Mouse (Mus musculus) CH12.LX (cell line): ENCODE measurements around the gene Ankib1. TPM values are rescaled to one million over a fixed set of nuclear protein-coding genes. Genes with fewer than 3 reads are reported as not detected.

Experiments used
- DNase-seq: peaks from one replicate; pipeline ENCODE4 v3.0.0-alpha.2; 2013; ENCODE audit errors: extremely low read depth
- H3K27ac ChIP-seq: 2 replicates; pipeline ENCODE4 v1.5.1; 2012; ENCODE audit warnings: low read depth, mild to moderate bottlenecking, control low read depth, moderate library complexity; ENCODE audit not compliant: insufficient read depth
- H3K27me3 ChIP-seq: replicated peaks from 2 replicates; pipeline ENCODE3; 2012; ENCODE audit warnings: inconsistent platforms
- H3K36me3 ChIP-seq, 2 experiments: replicated peaks in 1 of 2; 2 replicates each; pipeline versions ENCODE3 to v1.6.1; 2012; ENCODE audit warnings: inconsistent platforms in 1 of 2, low read length in 1 of 2, mild to moderate bottlenecking in 1 of 2, mixed read lengths in 1 of 2, moderate library complexity in 1 of 2; ENCODE audit not compliant: control insufficient read depth in 1 of 2, insufficient read depth in 1 of 2
- H3K4me1 ChIP-seq, 2 experiments: 2 replicates each; pipeline ENCODE4 v1.6.1; 2012; ENCODE audit warnings: inconsistent platforms in 1 of 2, moderate library complexity in 1 of 2; ENCODE audit not compliant: insufficient read depth in 2 of 2, control insufficient read depth in 1 of 2
- H3K4me2 ChIP-seq: 2 replicates; pipeline ENCODE4 v1.6.1; 2012; ENCODE audit warnings: low read depth, mild to moderate bottlenecking, control low read depth; ENCODE audit not compliant: poor library complexity, insufficient read depth, severe bottlenecking
- H3K4me3 ChIP-seq, 3 experiments: fragments of 150-350 bp in 1 of 3; sonication (generic) in 1 of 3; replicated peaks in 1 of 3; 2 replicates each; pipeline versions ENCODE3 to v1.5.1; 2011 to 2012; ENCODE audit warnings: low read depth in 2 of 3, low read length in 2 of 3, mild to moderate bottlenecking in 2 of 3, moderate library complexity in 2 of 3, control low read depth in 1 of 3, improper control_type of control experiment in 1 of 3, inconsistent platforms in 1 of 3, mixed read lengths in 1 of 3; ENCODE audit not compliant: poor library complexity in 1 of 3
- H3K79me2 ChIP-seq: replicated peaks from 2 replicates; pipeline ENCODE4 v1.6.1; 2012; ENCODE audit warnings: mild to moderate bottlenecking, moderate library complexity; ENCODE audit not compliant: control insufficient read depth, poor library complexity, insufficient read depth, severe bottlenecking; ENCODE audit errors: extremely low read depth
- H3K9ac ChIP-seq: 2 replicates; pipeline ENCODE4 v1.6.1; 2012; ENCODE audit warnings: low read depth, mild to moderate bottlenecking, control low read depth, moderate library complexity; ENCODE audit not compliant: insufficient read depth
- H3K9me3 ChIP-seq: replicated peaks from 2 replicates; pipeline ENCODE3; 2012; ENCODE audit warnings: low read length, inconsistent platforms, mixed read lengths
- EP300 ChIP-seq: IDR thresholded peaks from 2 replicates; pipeline ENCODE4 v1.6.1; 2011; ENCODE audit warnings: low read length, improper control_type of control experiment
- GABPA ChIP-seq: IDR thresholded peaks from 2 replicates; pipeline ENCODE4 v1.6.1; 2012; ENCODE audit warnings: low read depth, low read length, improper control_type of control experiment, inconsistent platforms; ENCODE audit not compliant: insufficient replicate concordance
- IRF4 ChIP-seq: IDR thresholded peaks from 2 replicates; pipeline ENCODE4 v1.6.1; 2014; ENCODE audit warnings: low read depth, mild to moderate bottlenecking, inconsistent platforms, low read length, improper control_type of control experiment
- MAZ ChIP-seq: IDR thresholded peaks from 2 replicates; pipeline ENCODE4 v1.6.1; 2012; ENCODE audit warnings: low read depth, mild to moderate bottlenecking, inconsistent platforms, low read length, improper control_type of control experiment, moderate library complexity
- NELFE ChIP-seq: IDR thresholded peaks from 2 replicates; pipeline ENCODE4 v1.6.1; 2011; ENCODE audit warnings: low read depth, low read length, improper control_type of control experiment
- POLR2AphosphoS2 ChIP-seq: IDR thresholded peaks from 2 replicates; pipeline ENCODE4 v1.6.1; 2011; ENCODE audit warnings: low read depth, low read length, improper control_type of control experiment
- USF2 ChIP-seq: conservative IDR thresholded peaks from 2 replicates; pipeline ENCODE4 v1.6.1; 2011; ENCODE audit warnings: low read depth, low read length, improper control_type of control experiment
- ZC3H11A ChIP-seq: IDR thresholded peaks from 2 replicates; pipeline ENCODE4 v1.6.1; 2012; ENCODE audit warnings: low read depth, mild to moderate bottlenecking, inconsistent platforms, low read length, improper control_type of control experiment
- ZNF384 ChIP-seq: IDR thresholded peaks from 2 replicates; pipeline ENCODE4 v1.6.1; 2012; ENCODE audit warnings: low read depth, low read length, improper control_type of control experiment, inconsistent platforms
- dilution Hi-C: fragments of 300-500 bp; cut with MboI; formaldehyde crosslinking; loops from 2 replicates; pipeline ENCODE4 v1.14.3; 2020; ENCODE audit warnings: low sequenced_read_pairs; ENCODE audit not compliant: extremely low pct_unique_long_range_greater_than_20kb, extremely low pct_ligation_motif_present
- in situ Hi-C: fragments of 300-500 bp; cut with MboI; formaldehyde crosslinking; loops from 3 replicates; pipeline ENCODE4 v1.14.3; 2019; ENCODE audit warnings: low sequenced_read_pairs, low pct_ligation_motif_present, low pct_unique_long_range_greater_than_20kb, mixed read lengths
- polyA plus RNA-seq: library from polyadenylated mRNA; unstranded; fragments of >175 nt; gene quantifications from 2 replicates; pipeline ENCODE4 v1.2.1, GENCODE M21; 2012; ENCODE audit warnings: low read depth; ENCODE audit not compliant: insufficient read length
- total RNA-seq, 2 experiments: library from RNA; depleted of rRNA; stranded (reverse); fragments of 300-350 nt in 1 of 2; fragments of >200 nt in 1 of 2; gene quantifications; 2 replicates each; pipeline ENCODE4 v1.2.3; 2012 to 2014

Gene Ankib1
- total and polyA plus RNA-seq, 3 experiments, result 13.7 to 19.3 (median 16.6) TPM

GRCm38 (mm10) chr5:3719371-3719770 lies 83.4 kb downstream of the Ankib1 start:
- Histone ChIP-seq H3K9me3 (no peaks in the 10 kb centered on the region), H3K4me2 (no peak overlapping the region), H3K9ac (no peak overlapping the region), H3K27me3 (no peaks in the 10 kb centered on the region), H3K27ac (no peak overlapping the region), H3K4me1 (no peaks in the 10 kb centered on the region; a peak in 1 of 4 replicates), H3K79me2 (no peaks in the 10 kb centered on the region), H3K36me3 (peaks cover 30 to 68% of the 10 kb centered on the region in 2 experiments), H3K4me3 (no peak overlapping the region)
- TF ChIP-seq POLR2AphosphoS2 (no peak), GABPA (no peak)
- dilution Hi-C loops (no loop called here), in situ Hi-C loops (no loop called here)
- no peak for DNase-seq

GRCm38 (mm10) chr5:3715800-3716199 lies 86.9 kb downstream of the Ankib1 start:
- Histone ChIP-seq H3K9me3 (no peaks in the 10 kb centered on the region), H3K4me2 (no peak overlapping the region), H3K36me3 (peaks cover 18 to 61% of the 10 kb centered on the region in 2 experiments), H3K79me2 (no peaks in the 10 kb centered on the region), H3K4me1 (no peaks in the 10 kb centered on the region), H3K27me3 (no peaks in the 10 kb centered on the region), H3K27ac (no peak overlapping the region), H3K4me3 (no peak overlapping the region), H3K9ac (no peak overlapping the region)
- dilution Hi-C loops (no loop called here), in situ Hi-C loops (no loop called here)
- no peak for DNase-seq
- no peak for TF ChIP-seq EP300

GRCm38 (mm10) chr5:3702180-3702579 lies 100.5 kb downstream of the Ankib1 start:
- no peak overlapping the region for H3K27ac ChIP-seq
- dilution Hi-C loops, result no loop called here
- H3K36me3 ChIP-seq, result peaks cover 15 to 48% of the 10 kb centered on the region in 2 experiments
- H3K9me3 ChIP-seq, result no peaks in the 10 kb centered on the region
- no peak overlapping the region for H3K4me3 ChIP-seq
- H3K79me2 ChIP-seq, result no peaks in the 10 kb centered on the region
- TF ChIP-seq ZNF384, result no peak
- no peak for TF ChIP-seq IRF4
- TF ChIP-seq EP300, result no peak
- no peak for TF ChIP-seq USF2
- TF ChIP-seq POLR2AphosphoS2, result no peak
- no peak for TF ChIP-seq NELFE
- no peak for TF ChIP-seq ZC3H11A
- no peak for TF ChIP-seq MAZ
- TF ChIP-seq, all 38 proteins: peak for 0
- in situ Hi-C loops, result no loop called here
- Histone ChIP-seq H3K27me3 (no peaks in the 10 kb centered on the region), H3K9ac (no peak overlapping the region), H3K4me2 (no peak overlapping the region), H3K4me1 (peaks cover 0 to 4% of the 10 kb centered on the region in 2 experiments; a peak in 1 of 4 replicates)
- DNase-seq, result no peak
